Mouse (Mus musculus): Measurements from ENCODE around the gene Kazn.

Kazn gene

GRCm38 (mm10) chr4:142054580-142054979 is 184.6 kb downstream of the Kazn start:
- no peak for DNase-seq (ENCODE audit: low spot score in 2 of 2)

- DNase-seq (ENCODE audit: low spot score in 2 of 2): no peak
Observed at GRCm38 (mm10) chr4:142053661-142054448, 185.3 kb downstream of the Kazn start.

GRCm38 (mm10) chr4:142053261-142053660 is 185.9 kb downstream of the Kazn start:
- DNase-seq (ENCODE audit: low spot score in 2 of 2): no peak

GRCm38 (mm10) chr4:142052391-142053132 is 186.6 kb downstream of the Kazn start:
- DNase-seq (ENCODE audit: low spot score in 2 of 2): no peak

Measured in frontal cortex, postnatal 14 days (tissue).